In the genomic region with DNA sequence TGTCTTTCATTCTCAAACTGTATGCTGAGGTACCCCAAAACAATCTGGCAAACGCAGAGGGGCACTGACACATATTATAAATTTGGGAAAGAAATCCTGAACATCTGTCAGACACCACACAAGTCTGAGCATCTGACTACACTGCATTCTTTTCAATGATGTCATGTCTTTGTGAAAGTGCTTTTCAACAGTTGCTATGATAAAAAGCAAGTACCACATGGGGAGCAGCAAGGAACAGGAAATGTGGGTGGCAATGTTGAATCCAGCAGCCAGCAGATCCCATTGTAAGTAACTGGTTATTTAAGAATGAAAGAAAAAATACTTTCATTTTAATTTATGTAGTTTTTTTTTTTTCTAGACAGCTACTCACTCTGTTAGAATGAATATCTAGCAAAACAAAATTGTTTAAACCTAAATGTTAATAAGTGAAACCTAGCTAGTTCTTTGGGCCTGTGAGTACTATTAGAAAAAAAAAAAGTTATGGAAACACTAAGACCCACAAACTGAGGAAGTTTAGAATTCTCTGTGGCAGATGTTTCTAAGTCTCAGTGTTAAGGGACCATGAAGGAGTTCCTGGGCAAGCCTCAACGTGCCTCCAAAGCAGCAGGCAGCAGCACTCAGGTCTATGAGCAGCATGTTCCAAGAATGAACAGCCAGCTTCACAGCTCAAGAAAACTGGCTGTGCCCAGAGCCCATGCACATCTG, we compare ENCODE assay signal across 10 mouse cellular contexts.
DNase-seq lines count a peak whose midpoint lies in the region; ATAC-seq and TF ChIP-seq lines count a peak whose summit lies in the region.
"Had no signal": no experiment of that assay in that cellular context is flagged by ENCODE, and none has a peak within 500 bp of the region (broad histone marks: within the 10 kb centered on the region; RNA-seq: fewer than 3 reads in every experiment).

No protein-coding gene starts in this region.

- H3K4me1 ChIP-seq in heart, embryonic 10.5 days: peaks cover 56% of the 10 kb centered on the region
- H3K4me1 ChIP-seq in midbrain, embryonic 10.5 days: peaks cover 66% of the 10 kb centered on the region
- H3K4me1 ChIP-seq in midbrain, postnatal 0 days (ENCODE audit: insufficient read depth, low read length): no peaks in the 10 kb centered on the region
- H3K4me1 ChIP-seq in intestine, embryonic 16.5 days (ENCODE audit: control insufficient read depth, insufficient read depth, low read length): peaks cover 29% of the 10 kb centered on the region
- H3K4me1 ChIP-seq in stomach, postnatal 0 days (replicated peaks; ENCODE audit: control insufficient read depth, insufficient read depth): peaks cover 6% of the 10 kb centered on the region; the same call in 1 of the 2 replicates

- no peak overlapping the region for H3K4me2 ChIP-seq in midbrain, postnatal 0 days (ENCODE audit: low read depth, low read length, poor library complexity, severe bottlenecking)
- no peak overlapping the region for H3K4me2 ChIP-seq in intestine, embryonic 16.5 days (ENCODE audit: low read depth, low read length)
- H3K4me2 ChIP-seq in stomach, postnatal 0 days (replicated peaks; ENCODE audit: low read depth): no peak overlapping the region

- 61% methylated on average over 2 of the region's 2 CpGs for WGBS in heart, embryonic 10.5 days
- 62% methylated on average over 2 of the region's 2 CpGs for WGBS in midbrain, embryonic 10.5 days
- 40% methylated on average over 2 of the region's 2 CpGs for WGBS in midbrain, postnatal 0 days
- WGBS in intestine, embryonic 16.5 days: 36% methylated on average over 2 of the region's 2 CpGs
- WGBS in stomach, postnatal 0 days: 23% methylated on average over 2 of the region's 2 CpGs

- no peak for DNase-seq in heart, embryonic 10.5 days (ENCODE audit: low spot score)
- no peak for DNase-seq in heart, postnatal 14 days
- no peak for DNase-seq in midbrain, embryonic 10.5 days (ENCODE audit: low spot score)
- no peak for DNase-seq in midbrain, postnatal 0 days (ENCODE audit: low spot score)
- DNase-seq in stomach, postnatal 0 days (ENCODE audit: low spot score): no peak
- DNase-seq in thymus, postnatal 0 days (ENCODE audit: low spot score): no peak
- DNase-seq in adrenal gland, adult (ENCODE audit: inconsistent age in 2 of 2, low spot score in 1 of 2): no peak
- DNase-seq: adrenal gland, postnatal 14 days; left cerebral cortex, postnatal 4 days had no signal

- no peaks in the 10 kb centered on the region for H3K27me3 ChIP-seq in heart, embryonic 10.5 days (ENCODE audit: insufficient read depth, poor library complexity, severe bottlenecking)
- H3K27me3 ChIP-seq in midbrain, embryonic 10.5 days (ENCODE audit: low read depth, poor library complexity, severe bottlenecking): no peaks in the 10 kb centered on the region
- H3K27me3 ChIP-seq in midbrain, postnatal 0 days (ENCODE audit: insufficient read depth, low read length): no peaks in the 10 kb centered on the region
- no peaks in the 10 kb centered on the region for H3K27me3 ChIP-seq in intestine, embryonic 16.5 days (replicated peaks; ENCODE audit: control insufficient read depth, insufficient read depth, low read length)
- no peaks in the 10 kb centered on the region for H3K27me3 ChIP-seq in stomach, postnatal 0 days (ENCODE audit: control insufficient read depth, insufficient read depth, low read length)

- intact Hi-C loops in heart, postnatal 14 days (cut with DNase I): loop anchor here (5.0 kb wide), 1 partner anchor 42 kb away; no protein-coding TSS in a partner anchor

- H3K36me3 ChIP-seq in heart, embryonic 10.5 days: no peaks in the 10 kb centered on the region
- no peaks in the 10 kb centered on the region for H3K36me3 ChIP-seq in midbrain, embryonic 10.5 days
- no peaks in the 10 kb centered on the region for H3K36me3 ChIP-seq in midbrain, postnatal 0 days (ENCODE audit: insufficient read depth, low read length)
- H3K36me3 ChIP-seq in intestine, embryonic 16.5 days (ENCODE audit: control insufficient read depth, insufficient read depth, low read length): no peaks in the 10 kb centered on the region
- H3K36me3 ChIP-seq in stomach, postnatal 0 days (ENCODE audit: control insufficient read depth, insufficient read depth, low read length): peaks cover 1% of the 10 kb centered on the region; the same call in 1 of the 2 replicates

- H3K4me3 ChIP-seq in heart, embryonic 10.5 days: no peak overlapping the region
- no peak overlapping the region for H3K4me3 ChIP-seq in midbrain, embryonic 10.5 days
- no peak overlapping the region for H3K4me3 ChIP-seq in midbrain, postnatal 0 days (ENCODE audit: low read depth, low read length)
- H3K4me3 ChIP-seq in intestine, embryonic 16.5 days (ENCODE audit: low read length): no peak overlapping the region
- H3K4me3 ChIP-seq in stomach, postnatal 0 days (ENCODE audit: low read depth, low read length): no peak overlapping the region

- peak overlapping the region; percentile 67 for H3K27ac ChIP-seq in heart, embryonic 10.5 days
- peak overlapping the region; percentile 83 for H3K27ac ChIP-seq in midbrain, embryonic 10.5 days (replicated peaks)
- H3K27ac ChIP-seq in midbrain, postnatal 0 days (ENCODE audit: low read depth, low read length): no peak overlapping the region
- H3K27ac ChIP-seq in intestine, embryonic 16.5 days (ENCODE audit: low read length): peak overlapping the region; percentile 57; the same call in 1 of the 2 replicates
- peak overlapping the region; percentile 65; the same call in 1 of the 2 replicates for H3K27ac ChIP-seq in stomach, postnatal 0 days (replicated peaks)

- no peak for ATAC-seq in midbrain, postnatal 0 days (ENCODE audit: low FRiP score)
- no peak for ATAC-seq in intestine, embryonic 16.5 days
- ATAC-seq in stomach, postnatal 0 days (ENCODE audit: low FRiP score, low TSS enrichment): no peak

- H3K9me3 ChIP-seq in heart, embryonic 10.5 days: no peaks in the 10 kb centered on the region
- H3K9me3 ChIP-seq in midbrain, embryonic 10.5 days (replicated peaks): no peaks in the 10 kb centered on the region
- H3K9me3 ChIP-seq in midbrain, postnatal 0 days (ENCODE audit: low read length): no peaks in the 10 kb centered on the region
- no peaks in the 10 kb centered on the region for H3K9me3 ChIP-seq in intestine, embryonic 16.5 days (ENCODE audit: control insufficient read depth, low read length)
- no peaks in the 10 kb centered on the region for H3K9me3 ChIP-seq in stomach, postnatal 0 days (ENCODE audit: control insufficient read depth, low read length)

- TF ChIP-seq CTCF in midbrain, postnatal 0 days (IDR thresholded peaks at IDR 0.05): no peak
- TF ChIP-seq CTCF in stomach, postnatal 0 days (IDR thresholded peaks at IDR 0.05; ENCODE audit: low read depth): no peak

- no peak for TF ChIP-seq EP300 in stomach, postnatal 0 days (optimal IDR thresholded peaks at IDR 0.05)

- H3K9ac ChIP-seq in midbrain, postnatal 0 days (replicated peaks; ENCODE audit: low read length, poor library complexity, severe bottlenecking): no peak overlapping the region
- no peak overlapping the region for H3K9ac ChIP-seq in intestine, embryonic 16.5 days (ENCODE audit: low read depth, low read length)
- H3K9ac ChIP-seq in stomach, postnatal 0 days (ENCODE audit: low read length): no peak overlapping the region
